Mouse (Mus musculus) midbrain, embryonic 11.5 days (tissue): Measurements from ENCODE around the gene Hpd. TPM values are rescaled to one million over a fixed set of nuclear protein-coding genes. Genes with fewer than 3 reads are reported as not detected.
"Not testable (repeated sequence)": the region's sequence is repeated elsewhere in the genome, so short reads cannot be mapped to it uniquely, and the experiment has no call there.

Experiments
- ATAC-seq: fragments of 200-750 bp; cut with Nextera tagmentation; 2 replicates; pipeline ENCODE4 v1.8.0; 2017; ENCODE audit warnings: moderate TSS enrichment, moderate library complexity; ENCODE audit not compliant: low FRiP score
- DNase-seq: peaks from one replicate; pipeline ENCODE4 v3.0.0; 2015; ENCODE audit warnings: low spot score; ENCODE audit errors: missing footprints
- H3K27ac ChIP-seq: fragments of 300-500 bp; sonication (generic); 2 replicates; pipeline ENCODE4 v1.5.1; 2014; ENCODE audit warnings: low read depth, low read length
- H3K27me3 ChIP-seq: fragments of 300-500 bp; sonication (generic); 2 replicates; pipeline ENCODE4 v1.6.1; 2014; ENCODE audit warnings: mild to moderate bottlenecking, low read length, moderate library complexity, mixed read lengths; ENCODE audit not compliant: control insufficient read depth, insufficient read depth
- H3K36me3 ChIP-seq: fragments of 300-500 bp; sonication (generic); 2 replicates; pipeline ENCODE4 v1.6.1; 2014; ENCODE audit warnings: mild to moderate bottlenecking, low read length, moderate library complexity, mixed read lengths; ENCODE audit not compliant: control insufficient read depth, insufficient read depth
- H3K4me1 ChIP-seq: fragments of 300-500 bp; sonication (generic); 2 replicates; pipeline ENCODE4 v1.6.1; 2014; ENCODE audit warnings: low read length; ENCODE audit not compliant: control insufficient read depth, insufficient read depth
- H3K4me2 ChIP-seq: fragments of 300-500 bp; sonication (generic); 2 replicates; pipeline ENCODE4 v1.6.1; 2014; ENCODE audit warnings: mild to moderate bottlenecking, moderate library complexity
- H3K4me3 ChIP-seq: fragments of 300-500 bp; sonication (generic); 2 replicates; pipeline ENCODE4 v1.5.1; 2014; ENCODE audit warnings: low read depth, low read length
- H3K9ac ChIP-seq: fragments of 300-500 bp; sonication (generic); 2 replicates; pipeline ENCODE4 v1.6.1; 2014; ENCODE audit warnings: low read length
- H3K9me3 ChIP-seq: fragments of 300-500 bp; sonication (generic); 2 replicates; pipeline ENCODE4 v1.6.1; 2016; ENCODE audit warnings: low read length; ENCODE audit not compliant: control insufficient read depth
- WGBS: fragments of 180-500 bp; shearing (Covaris S2); extraction: QIAGEN DNeasy Blood & Tissue Kit; methylation state at CpG from one replicate; pipeline ENCODE4 v1.1.7; 2014; 5-methylcytosine and 5-hydroxymethylcytosine counted together
- polyA plus RNA-seq: library from polyadenylated mRNA; unstranded; fragments of >200 nt; fragmentation: Nextera tagmentation; extraction: Ambion mirVana; gene quantifications from 2 replicates; pipeline ENCODE4 v1.2.1, GENCODE M21; 2014

Hpd gene
- polyA plus RNA-seq, 1 experiment from 2014 or later: not detected

DNA sequence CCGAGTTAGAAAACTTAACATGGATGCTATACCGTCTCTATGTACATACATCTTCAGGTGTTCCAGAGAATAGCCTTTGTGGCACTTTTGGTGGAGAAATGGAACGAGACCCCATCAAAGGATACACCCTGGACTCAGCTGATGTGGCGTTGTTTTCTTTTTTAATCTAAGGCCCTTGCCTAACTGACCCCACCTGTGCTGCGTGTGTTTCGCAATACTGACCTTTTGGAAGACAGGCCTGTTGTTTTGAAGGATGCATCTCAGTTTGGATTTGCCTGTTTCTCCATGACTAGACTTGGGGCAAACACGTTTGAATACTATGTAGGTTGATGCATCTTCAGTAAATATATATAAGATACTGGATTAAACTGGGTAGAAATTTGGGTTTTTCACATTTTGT lies 21.1 kb upstream of the Hpd start:
- H3K4me3 ChIP-seq, H3K4me2 ChIP-seq, H3K9ac ChIP-seq, H3K27me3 ChIP-seq, H3K36me3 ChIP-seq, H3K4me1 ChIP-seq, H3K9me3 ChIP-seq, H3K27ac ChIP-seq, ATAC-seq: not testable (repeated sequence)
- 86% methylated on average over 7 of the region's 7 CpGs for WGBS
- peak; percentile 33 for DNase-seq

DNA sequence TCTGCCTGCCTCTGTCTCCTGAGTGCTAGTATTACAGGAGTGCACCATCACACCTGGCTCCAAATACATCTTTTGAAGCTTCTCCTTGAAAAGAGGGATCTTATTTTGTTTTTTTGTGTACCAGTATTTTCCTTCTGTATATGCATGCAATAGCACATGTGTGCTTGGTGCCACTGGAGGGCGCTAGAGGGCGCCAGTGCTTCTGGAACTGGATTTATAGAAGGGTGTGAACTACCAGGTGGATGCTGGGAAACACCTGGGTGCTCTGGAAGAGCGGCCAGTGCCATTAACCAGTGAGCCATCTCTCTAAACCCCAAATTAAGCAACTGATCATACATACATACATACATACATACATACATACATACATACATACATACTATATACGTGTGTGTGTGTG lies 20.2 kb upstream of the Hpd start:
- H3K36me3 ChIP-seq, H3K4me1 ChIP-seq, H3K4me3 ChIP-seq, DNase-seq, H3K27me3 ChIP-seq, ATAC-seq, H3K4me2 ChIP-seq, H3K9me3 ChIP-seq, H3K9ac ChIP-seq, H3K27ac ChIP-seq: not testable (repeated sequence)
- WGBS: 90% methylated on average over 2 of the region's 4 CpGs

DNA sequence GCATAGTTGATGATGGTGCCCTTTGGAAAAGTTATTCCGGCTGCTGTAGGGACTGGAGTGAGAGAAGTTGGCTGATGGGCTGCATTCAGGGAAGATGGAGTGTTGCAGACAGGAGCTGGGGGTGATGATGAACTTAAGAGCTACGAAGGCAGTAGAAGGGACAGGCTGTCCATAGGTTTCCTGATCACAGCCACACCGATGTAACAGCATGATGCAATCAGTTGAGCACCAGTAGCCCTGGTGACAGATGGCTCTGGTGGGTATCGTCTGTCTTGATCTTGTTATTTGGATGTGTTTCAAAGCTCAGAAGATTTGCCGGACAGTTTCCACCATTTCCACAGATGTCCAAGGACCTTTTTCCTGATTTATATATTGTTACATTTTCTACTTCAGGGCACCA lies 19.5 kb upstream of the Hpd start:
- DNase-seq (peak; percentile 12), ATAC-seq (no peak)
- no peak overlapping the region for H3K4me3 ChIP-seq
- no peak overlapping the region for H3K27ac ChIP-seq
- H3K4me2 ChIP-seq: no peak overlapping the region
- WGBS: 93% methylated on average over 5 of the region's 5 CpGs
- no peaks in the 10 kb centered on the region for H3K4me1 ChIP-seq
- no peaks in the 10 kb centered on the region for H3K27me3 ChIP-seq
- no peaks in the 10 kb centered on the region for H3K9me3 ChIP-seq
- H3K36me3 ChIP-seq: no peaks in the 10 kb centered on the region
- H3K9ac ChIP-seq: no peak overlapping the region

DNA sequence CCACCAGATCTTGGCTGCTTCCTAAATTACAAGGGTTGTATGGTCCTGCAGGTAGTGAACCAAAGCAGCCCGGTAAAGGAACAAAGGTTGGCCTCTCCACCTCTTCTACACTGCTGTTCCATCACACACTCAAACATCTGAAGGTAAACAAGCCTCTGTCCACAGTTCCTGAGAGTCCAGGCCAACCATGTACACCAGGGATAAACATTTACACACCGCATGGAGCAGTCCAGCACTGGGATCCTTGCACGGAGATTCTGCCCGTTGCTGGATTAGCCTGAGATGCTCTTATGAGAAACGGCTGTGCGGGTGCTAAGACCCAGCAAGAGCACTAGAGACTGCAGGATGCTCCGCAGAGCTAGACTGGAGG lies 19.0 kb upstream of the Hpd start:
- Histone ChIP-seq H3K27ac (no peak overlapping the region), H3K4me2 (no peak overlapping the region), H3K4me3 (no peak overlapping the region), H3K36me3 (no peaks in the 10 kb centered on the region), H3K27me3 (no peaks in the 10 kb centered on the region), H3K9ac (no peak overlapping the region), H3K9me3 (no peaks in the 10 kb centered on the region), H3K4me1 (no peaks in the 10 kb centered on the region)
- DNase-seq: peak; percentile 64
- whole genome bisulfite sequencing: 86% methylated on average over 7 of the region's 7 CpGs
- ATAC-seq: no peak

DNA sequence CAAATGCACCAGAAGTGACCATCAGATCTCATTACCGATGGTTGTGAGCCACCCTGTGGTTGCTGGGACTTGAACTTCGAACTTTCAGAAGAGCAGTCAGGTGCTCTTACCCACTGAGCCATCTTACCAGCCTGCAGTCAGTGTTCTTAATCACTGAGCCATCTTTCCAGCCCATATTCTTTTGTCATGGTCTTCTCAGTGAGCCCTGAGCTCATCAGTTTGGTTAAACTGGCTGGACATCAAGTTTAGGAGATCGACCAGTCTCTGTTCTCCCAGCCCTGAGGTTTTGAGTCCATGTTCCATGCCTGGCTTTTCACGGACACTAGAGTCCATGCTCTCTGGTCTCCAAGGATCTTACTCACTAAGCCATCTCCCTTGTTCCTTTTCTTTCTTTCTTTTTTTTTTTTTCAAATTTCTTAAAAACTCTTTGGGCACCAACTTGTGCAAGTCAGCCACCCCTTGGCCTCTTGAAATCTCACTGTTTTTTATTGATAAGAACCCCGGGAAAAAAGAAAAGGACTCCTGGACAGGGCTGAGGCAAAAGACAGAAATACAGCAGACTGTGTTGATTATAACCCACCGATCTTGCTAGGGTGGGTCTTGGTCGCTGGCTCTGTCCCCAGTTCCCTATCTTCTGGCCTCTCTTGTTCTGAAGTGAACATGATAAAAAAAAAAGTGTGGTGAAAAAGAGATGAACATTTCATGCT lies 18.4 kb upstream of the Hpd start:
- DNase-seq: peak; percentile 54
- not testable (repeated sequence) for H3K4me1 ChIP-seq, H3K36me3 ChIP-seq, H3K27me3 ChIP-seq, H3K4me3 ChIP-seq, H3K27ac ChIP-seq, H3K9ac ChIP-seq, H3K4me2 ChIP-seq, ATAC-seq, H3K9me3 ChIP-seq
- 85% methylated on average over 5 of the region's 7 CpGs for WGBS

DNA sequence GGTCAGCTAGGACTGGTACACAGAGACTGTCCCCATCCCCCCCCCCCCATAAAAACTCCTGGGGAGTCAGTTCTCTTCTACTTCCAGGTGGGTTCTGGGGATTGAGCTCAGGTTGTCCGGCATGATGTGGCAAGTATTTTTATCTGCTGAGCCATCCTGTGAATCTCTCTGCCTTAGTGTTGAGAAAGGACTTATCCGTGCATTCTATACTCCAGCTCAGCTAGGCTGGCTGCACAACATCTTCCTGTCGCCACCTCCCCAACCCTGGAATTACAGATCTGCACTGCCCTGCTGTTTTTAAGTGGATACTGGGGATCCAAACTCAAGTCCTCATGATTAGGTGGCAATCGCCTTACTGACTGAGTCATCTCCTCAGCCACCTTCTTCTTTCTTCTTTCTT lies 16.0 kb upstream of the Hpd start:
- no peaks in the 10 kb centered on the region for H3K9me3 ChIP-seq
- DNase-seq (peak; percentile 44), ATAC-seq (no peak)
- 91% methylated on average over 4 of the region's 4 CpGs for WGBS
- no peak overlapping the region for H3K4me3 ChIP-seq
- no peak overlapping the region for H3K9ac ChIP-seq
- no peaks in the 10 kb centered on the region for H3K27me3 ChIP-seq
- H3K4me1 ChIP-seq: no peaks in the 10 kb centered on the region
- no peak overlapping the region for H3K27ac ChIP-seq
- H3K36me3 ChIP-seq: no peaks in the 10 kb centered on the region
- no peak overlapping the region for H3K4me2 ChIP-seq

DNA sequence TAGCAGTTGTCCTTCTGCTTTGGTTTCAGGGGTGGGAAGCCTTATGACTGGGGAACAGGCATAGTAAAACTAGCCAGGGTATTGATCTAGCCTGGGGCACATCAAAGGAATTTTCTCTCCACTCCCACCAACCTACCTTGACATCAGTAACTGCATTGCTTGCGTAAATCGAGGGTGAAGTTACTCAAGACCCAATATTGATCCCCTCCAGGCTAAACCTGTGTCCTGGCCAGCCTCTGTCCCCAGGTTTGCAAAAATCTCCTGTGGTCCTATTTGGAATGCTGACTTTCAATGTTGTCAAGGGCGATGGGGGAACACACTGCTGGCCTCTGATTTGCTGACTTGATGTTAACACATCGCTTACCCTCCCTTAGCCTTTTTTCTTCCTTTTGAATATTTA lies 14.2 kb upstream of the Hpd start:
- DNase-seq: no peak
- no peak for ATAC-seq
- 74% methylated on average over 4 of the region's 4 CpGs for WGBS
- Histone ChIP-seq H3K27me3 (no peaks in the 10 kb centered on the region), H3K4me1 (no peaks in the 10 kb centered on the region), H3K9ac (no peak overlapping the region), H3K27ac (no peak overlapping the region), H3K4me2 (no peak overlapping the region), H3K4me3 (no peak overlapping the region), H3K36me3 (no peaks in the 10 kb centered on the region), H3K9me3 (no peaks in the 10 kb centered on the region)

DNA sequence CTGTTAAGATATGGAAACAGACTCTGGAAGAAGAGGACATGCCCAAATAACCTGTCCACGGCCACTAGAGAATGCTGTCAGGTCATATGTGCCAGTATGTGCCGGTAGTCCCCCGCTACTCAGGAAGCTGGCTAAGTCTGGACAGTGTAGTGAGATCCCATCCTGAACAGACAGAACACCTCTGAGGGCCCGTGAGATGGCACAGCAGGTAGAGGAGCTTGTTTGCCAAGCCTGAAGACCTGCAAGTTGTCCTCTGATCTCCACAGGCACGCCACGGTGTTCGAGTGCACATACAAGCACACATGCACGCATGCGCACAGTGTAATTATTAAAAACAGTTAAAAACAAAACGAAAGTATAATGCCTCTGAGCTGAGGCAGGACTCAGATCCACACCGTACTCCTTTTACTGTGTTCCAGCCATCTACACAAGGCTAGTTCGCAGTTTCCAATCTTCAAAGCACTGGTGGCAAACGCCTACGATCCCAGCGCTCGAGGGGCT lies 13.0 kb upstream of the Hpd start:
- H3K27ac ChIP-seq: no peak overlapping the region
- H3K27me3 ChIP-seq: no peaks in the 10 kb centered on the region
- H3K36me3 ChIP-seq: no peaks in the 10 kb centered on the region
- ATAC-seq (no peak), DNase-seq (peak; percentile 66)
- H3K4me1 ChIP-seq: no peaks in the 10 kb centered on the region
- H3K9ac ChIP-seq: no peak overlapping the region
- no peaks in the 10 kb centered on the region for H3K9me3 ChIP-seq
- 93% methylated on average over 16 of the region's 16 CpGs for WGBS
- no peak overlapping the region for H3K4me2 ChIP-seq
- no peak overlapping the region for H3K4me3 ChIP-seq

DNA sequence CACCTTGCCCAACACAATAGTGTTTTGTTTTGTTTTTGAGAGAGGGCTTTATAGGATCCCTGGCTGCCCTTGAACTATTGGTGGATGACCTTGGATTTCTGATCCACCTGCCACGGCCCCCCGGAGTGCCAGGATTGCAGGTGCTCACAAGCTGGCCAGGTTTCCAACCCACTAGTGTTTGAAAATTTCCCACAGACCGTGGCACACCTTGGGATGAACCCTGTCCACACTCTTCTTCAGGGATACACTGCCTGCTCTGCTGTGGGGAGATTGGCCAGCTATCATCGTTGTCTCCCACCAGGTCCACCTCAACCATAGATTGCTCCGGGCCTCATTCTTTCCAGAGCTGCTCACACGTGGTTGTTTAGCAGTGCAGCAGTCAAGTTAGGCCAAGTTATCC lies 12.3 kb upstream of the Hpd start:
- Histone ChIP-seq H3K9me3 (no peaks in the 10 kb centered on the region), H3K27ac (no peak overlapping the region), H3K4me2 (no peak overlapping the region), H3K9ac (no peak overlapping the region), H3K4me3 (no peak overlapping the region), H3K36me3 (no peaks in the 10 kb centered on the region), H3K4me1 (no peaks in the 10 kb centered on the region), H3K27me3 (no peaks in the 10 kb centered on the region)
- no peak for ATAC-seq
- peak; percentile 12 for DNase-seq
- WGBS: 89% methylated on average over 6 of the region's 6 CpGs
